In genomic region chr10:69634891-69635290, GRCm38 (mm10) we compare ENCODE assay signal across 19 mouse cellular contexts.
A peak's percentile ranks its signal among the peaks of the same experiment; 100 is the strongest.
DNase-seq lines count a peak whose midpoint lies in the region; ATAC-seq and TF ChIP-seq lines count a peak whose summit lies in the region.
"Had no signal": no experiment of that assay in that cellular context is flagged by ENCODE, and none has a peak within 500 bp of the region (broad histone marks: within the 10 kb centered on the region; RNA-seq: fewer than 3 reads in every experiment).

No protein-coding gene starts in this region.

- DNase-seq in cerebellum, postnatal 10 days, result peak; percentile 57 to 64
- DNase-seq in cerebellum, adult 11-12 months, result no peak
- DNase-seq in layer of hippocampus, adult 2 months (ENCODE audit: low spot score in 2 of 2), result peak in 1 of 2 experiments; percentile 6
- no peak for DNase-seq in layer of hippocampus, postnatal 14 days (ENCODE audit: low spot score in 2 of 2)
- peak; percentile 36 for DNase-seq in hindbrain, postnatal 0 days (ENCODE audit: low spot score)
- DNase-seq: adrenal gland, postnatal 36 days; cerebellum, postnatal 36 days; gastrocnemius, postnatal 14 days; heart, postnatal 14 days; kidney, adult 11 months; kidney, postnatal 25 days; layer of hippocampus, postnatal 36 days; lung, embryonic 14.5 days; thymus, postnatal 25 days had no signal

- ATAC-seq in hindbrain, postnatal 0 days, result no peak
- no peak for ATAC-seq in kidney, embryonic 15.5 days (replicated peaks; ENCODE audit: low FRiP score)
- no peak for ATAC-seq in erythroid progenitor cell, adult 5-6 weeks (replicated peaks; ENCODE audit: low FRiP score, poor library complexity, severe bottlenecking)

- H3K4me2 ChIP-seq in hindbrain, postnatal 0 days (ENCODE audit: low read depth, low read length), result no peak overlapping the region
- no peak overlapping the region for H3K4me2 ChIP-seq in kidney, embryonic 15.5 days
- H3K4me2 ChIP-seq: embryonic facial prominence, embryonic 12.5 days; liver, embryonic 11.5 days; lung, embryonic 14.5 days had no signal

- H3K9me3 ChIP-seq in hindbrain, postnatal 0 days (ENCODE audit: low read length), result no peaks in the 10 kb centered on the region
- no peaks in the 10 kb centered on the region for H3K9me3 ChIP-seq in kidney, embryonic 15.5 days (replicated peaks)
- H3K9me3 ChIP-seq: embryonic facial prominence, embryonic 12.5 days had no signal

- TF ChIP-seq CTCF in layer of hippocampus, adult 2 months (conservative IDR thresholded peaks at IDR 0.05), result no peak
- TF ChIP-seq CTCF in cortical plate, adult 2 months (IDR thresholded peaks at IDR 0.05; ENCODE audit: extremely low read depth, insufficient read depth, low read length), result no peak
- no peak for TF ChIP-seq CTCF in hindbrain, postnatal 0 days (IDR thresholded peaks at IDR 0.05; ENCODE audit: low read depth)

- WGBS in hindbrain, postnatal 0 days, result 46% methylated on average over 5 of the region's 5 CpGs
- 85% methylated on average over 5 of the region's 5 CpGs for WGBS in kidney, embryonic 15.5 days

- H3K9ac ChIP-seq in hindbrain, postnatal 0 days (replicated peaks; ENCODE audit: low read length), result no peak overlapping the region
- no peak overlapping the region for H3K9ac ChIP-seq in kidney, embryonic 15.5 days
- H3K9ac ChIP-seq: embryonic facial prominence, embryonic 12.5 days; lung, embryonic 14.5 days had no signal

- no peak overlapping the region; the same call in 1 of the 2 replicates for H3K4me3 ChIP-seq in layer of hippocampus, adult 2 months
- H3K4me3 ChIP-seq in cortical plate, adult 2 months (ENCODE audit: insufficient read depth, low read length), result no peak overlapping the region
- no peak overlapping the region for H3K4me3 ChIP-seq in hindbrain, postnatal 0 days (ENCODE audit: low read length)
- no peak overlapping the region for H3K4me3 ChIP-seq in kidney, embryonic 15.5 days (replicated peaks)
- H3K4me3 ChIP-seq: embryonic facial prominence, embryonic 12.5 days had no signal

- no peaks in the 10 kb centered on the region for H3K27me3 ChIP-seq in hindbrain, postnatal 0 days (ENCODE audit: insufficient read depth, low read length)
- no peaks in the 10 kb centered on the region for H3K27me3 ChIP-seq in kidney, embryonic 15.5 days
- H3K27me3 ChIP-seq: embryonic facial prominence, embryonic 12.5 days had no signal

- no peaks in the 10 kb centered on the region for H3K36me3 ChIP-seq in hindbrain, postnatal 0 days (ENCODE audit: insufficient read depth, low read length)
- H3K36me3 ChIP-seq in kidney, embryonic 15.5 days, result no peaks in the 10 kb centered on the region
- H3K36me3 ChIP-seq: embryonic facial prominence, embryonic 12.5 days had no signal

- peaks cover 20% of the 10 kb centered on the region for H3K4me1 ChIP-seq in cortical plate, adult 2 months (ENCODE audit: control insufficient read depth, insufficient read depth, low read length)
- H3K4me1 ChIP-seq in hindbrain, postnatal 0 days (ENCODE audit: insufficient read depth, low read length), result peaks cover 14% of the 10 kb centered on the region
- H3K4me1 ChIP-seq in kidney, embryonic 15.5 days, result peaks cover 25% of the 10 kb centered on the region

- no peak for TF ChIP-seq POLR2A in cortical plate, adult 2 months (IDR thresholded peaks at IDR 0.05; ENCODE audit: extremely low read depth, insufficient read depth, low read length)

- peak overlapping the region; percentile 82 for H3K27ac ChIP-seq in layer of hippocampus, adult 2 months
- 0 out of 2 replicates have a peak overlapping the region, but pooled peaks have one; percentile 16 for H3K27ac ChIP-seq in cortical plate, adult 2 months (ENCODE audit: insufficient read depth, low read length)
- H3K27ac ChIP-seq in hindbrain, postnatal 0 days, result 0 out of 2 replicates have a peak overlapping the region, but pooled peaks have one; percentile 36
- no peak overlapping the region for H3K27ac ChIP-seq in kidney, embryonic 15.5 days
- H3K27ac ChIP-seq: embryonic facial prominence, embryonic 12.5 days had no signal

Comparison
In these comparisons a context has a peak if more than half of its experiments do, and no peak if none do; other contexts are left out.
1. DNase-seq: peak in cerebellum, postnatal 10 days (2 of 2) and hindbrain, postnatal 0 days (single experiment); none in cerebellum, adult 11-12 months (single experiment) and layer of hippocampus, postnatal 14 days (0 of 2).